Mouse (Mus musculus) thymus, adult 2 months (tissue): ENCODE results near the gene Nampt. TPM values are rescaled to one million over a fixed set of nuclear protein-coding genes. Genes with fewer than 3 reads are reported as not detected.
A peak's percentile ranks its signal among the peaks of the same experiment; 100 is the strongest.

Source experiments
- DNase-seq: peaks from one replicate; pipeline ENCODE4 v3.0.0; 2021
- H3K27ac ChIP-seq: fragments of 200-500 bp; 2 replicates; pipeline ENCODE4 v1.5.1; 2012; ENCODE audit warnings: low read length, control low read depth; ENCODE audit not compliant: control insufficient read depth, insufficient read depth
- H3K27me3 ChIP-seq: fragments of 200-500 bp; 2 replicates; pipeline ENCODE4 v1.6.1; 2012; ENCODE audit warnings: mild to moderate bottlenecking, low read length, moderate library complexity, mixed read lengths; ENCODE audit not compliant: control insufficient read depth, insufficient read depth
- H3K36me3 ChIP-seq: fragments of 200-500 bp; 2 replicates; pipeline ENCODE4 v1.6.1; 2012; ENCODE audit warnings: mild to moderate bottlenecking, low read length, moderate library complexity; ENCODE audit not compliant: control insufficient read depth, insufficient read depth
- H3K4me1 ChIP-seq: fragments of 200-500 bp; replicated peaks from 2 replicates; pipeline ENCODE4 v1.6.1; 2012; ENCODE audit warnings: low read length; ENCODE audit not compliant: control insufficient read depth, insufficient read depth
- H3K4me3 ChIP-seq: fragments of 200-500 bp; 2 replicates; pipeline ENCODE4 v1.5.1; 2012; ENCODE audit warnings: mild to moderate bottlenecking, low read length, control low read depth, moderate library complexity; ENCODE audit not compliant: control insufficient read depth, insufficient read depth
- CTCF ChIP-seq: fragments of 200-500 bp; IDR thresholded peaks from 2 replicates; pipeline ENCODE4 v1.5.1; 2012; ENCODE audit warnings: mild to moderate bottlenecking, control low read depth, low read length, moderate library complexity, borderline replicate concordance; ENCODE audit not compliant: control insufficient read depth, poor library complexity, insufficient read depth; ENCODE audit errors: extremely low read depth
- POLR2A ChIP-seq: fragments of 200-500 bp; IDR thresholded peaks from 2 replicates; pipeline ENCODE4 v1.6.1; 2012; ENCODE audit warnings: mild to moderate bottlenecking, low read length, control low read depth, moderate library complexity; ENCODE audit not compliant: control insufficient read depth, poor library complexity, insufficient read depth; ENCODE audit errors: extremely low read depth
- WGBS: fragments of 180-500 bp; shearing (Covaris S2); methylation state at CpG from one replicate; pipeline ENCODE4 v1.1.7; 2018; 5-methylcytosine and 5-hydroxymethylcytosine counted together
- polyA plus RNA-seq: library from polyadenylated mRNA; depleted of rRNA; stranded (reverse); fragments of >200 nt; gene quantifications from 2 replicates; pipeline ENCODE4 v1.2.3, GENCODE M21; 2012

Nampt gene
- polyA plus RNA-seq, 1 experiment, result 16.7 TPM

DNA sequence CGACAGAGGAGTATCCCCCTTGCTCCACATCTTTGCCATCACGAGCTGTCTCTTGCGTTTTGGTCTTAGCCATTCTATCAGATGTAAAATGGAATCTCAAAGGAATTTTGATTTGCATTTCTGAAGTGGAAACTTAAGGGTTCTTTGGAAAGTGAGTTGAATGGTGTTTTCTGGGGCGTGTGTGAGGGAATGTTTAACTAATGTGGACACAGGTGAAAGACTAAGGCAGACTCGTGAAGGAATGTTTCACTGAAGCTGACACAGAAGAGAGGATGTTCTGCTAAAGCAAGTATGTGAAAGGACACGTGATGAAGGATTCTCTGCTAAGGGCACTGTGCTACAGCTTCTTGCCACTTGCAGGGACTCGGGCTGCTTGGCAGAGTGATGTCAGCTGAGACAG is 18.3 kb upstream of the Nampt start:
- no peak overlapping the region for H3K4me3 ChIP-seq
- TF ChIP-seq CTCF, result no peak
- no peak for TF ChIP-seq POLR2A
- no peaks in the 10 kb centered on the region for H3K36me3 ChIP-seq
- H3K4me1 ChIP-seq, result no peaks in the 10 kb centered on the region
- H3K27me3 ChIP-seq, result no peaks in the 10 kb centered on the region
- H3K27ac ChIP-seq, result no peak overlapping the region
- DNase-seq, result no peak
- 96% methylated on average over 7 of the region's 7 CpGs for WGBS

DNA sequence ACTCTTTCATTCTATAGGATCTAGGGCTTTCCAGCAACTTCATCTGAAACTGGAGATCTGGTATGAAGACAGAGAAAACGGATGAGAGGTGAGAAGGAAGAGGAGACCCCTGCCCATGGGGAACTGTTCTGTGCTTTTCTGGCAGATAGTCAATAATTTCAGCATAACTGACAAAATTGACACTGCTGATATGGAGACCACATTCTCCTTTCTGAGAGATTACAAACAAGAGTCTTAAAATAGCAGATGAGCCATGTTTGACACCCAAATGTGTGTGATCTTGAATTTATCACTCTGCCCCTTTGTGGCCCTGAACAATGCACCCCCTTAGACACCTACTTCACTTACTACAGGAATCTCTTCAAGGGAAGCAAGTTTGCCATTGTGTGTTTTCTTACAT is 13.8 kb upstream of the Nampt start:
- Histone ChIP-seq H3K36me3 (no peaks in the 10 kb centered on the region), H3K27me3 (no peaks in the 10 kb centered on the region), H3K4me3 (no peak overlapping the region), H3K27ac (no peak overlapping the region), H3K4me1 (no peaks in the 10 kb centered on the region)
- DNase-seq, result no peak
- TF ChIP-seq CTCF (no peak), POLR2A (no peak)
- 88% methylated on average over 1 of the region's 1 CpGs for WGBS

DNA sequence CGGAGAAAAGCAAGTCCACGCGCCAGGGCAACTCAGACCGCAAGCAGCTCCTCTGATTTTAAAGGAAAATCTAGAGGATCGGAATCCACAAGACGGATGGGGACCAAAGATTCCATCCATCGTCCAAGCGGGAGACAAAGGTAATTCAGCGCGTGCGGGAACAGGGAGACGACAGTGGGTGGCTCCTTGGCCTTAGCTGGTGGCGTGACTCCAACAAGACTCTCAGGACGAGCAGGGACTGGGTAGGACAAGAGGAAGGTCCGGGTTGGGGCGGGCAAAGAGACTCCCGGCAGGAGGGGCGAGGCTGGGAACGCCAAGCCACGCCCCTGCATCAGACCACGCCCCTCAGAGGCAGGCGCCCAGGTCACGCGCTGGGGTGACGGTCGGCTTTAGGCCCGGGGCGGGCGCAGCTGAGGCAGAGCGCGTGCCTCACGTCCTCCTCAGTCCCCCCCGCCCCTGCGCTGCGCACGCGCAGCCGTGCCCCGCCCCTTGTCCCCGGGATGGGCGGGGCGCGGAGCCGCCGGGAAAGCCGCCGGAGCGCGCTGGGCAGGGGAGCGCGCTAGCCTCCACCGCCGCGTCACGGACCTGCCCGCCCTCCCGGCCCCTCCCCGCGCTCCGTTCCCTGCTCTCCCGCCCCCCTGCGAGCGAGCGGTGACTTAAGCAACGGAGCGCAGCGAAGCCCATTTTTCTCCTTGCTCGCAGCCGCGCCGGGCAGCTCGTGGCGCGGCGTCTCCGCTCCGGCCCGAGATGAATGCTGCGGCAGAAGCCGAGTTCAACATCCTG is 669 bp downstream of the Nampt start:
- no peaks in the 10 kb centered on the region for H3K36me3 ChIP-seq
- H3K27me3 ChIP-seq, result no peaks in the 10 kb centered on the region
- TF ChIP-seq POLR2A (no peak; the same call in none of the 2 replicates), CTCF (peak; percentile 45; the same call in 1 of the 2 replicates)
- peak overlapping the region; percentile 6; the same call in 1 of the 2 replicates for H3K27ac ChIP-seq
- H3K4me1 ChIP-seq, result peaks cover 5% of the 10 kb centered on the region; the same call in 1 of the 2 replicates
- H3K4me3 ChIP-seq, result peak overlapping the region; percentile 92
- under 1% methylated on average over 64 of the region's 80 CpGs for WGBS
- peak; percentile 98 for DNase-seq

DNA sequence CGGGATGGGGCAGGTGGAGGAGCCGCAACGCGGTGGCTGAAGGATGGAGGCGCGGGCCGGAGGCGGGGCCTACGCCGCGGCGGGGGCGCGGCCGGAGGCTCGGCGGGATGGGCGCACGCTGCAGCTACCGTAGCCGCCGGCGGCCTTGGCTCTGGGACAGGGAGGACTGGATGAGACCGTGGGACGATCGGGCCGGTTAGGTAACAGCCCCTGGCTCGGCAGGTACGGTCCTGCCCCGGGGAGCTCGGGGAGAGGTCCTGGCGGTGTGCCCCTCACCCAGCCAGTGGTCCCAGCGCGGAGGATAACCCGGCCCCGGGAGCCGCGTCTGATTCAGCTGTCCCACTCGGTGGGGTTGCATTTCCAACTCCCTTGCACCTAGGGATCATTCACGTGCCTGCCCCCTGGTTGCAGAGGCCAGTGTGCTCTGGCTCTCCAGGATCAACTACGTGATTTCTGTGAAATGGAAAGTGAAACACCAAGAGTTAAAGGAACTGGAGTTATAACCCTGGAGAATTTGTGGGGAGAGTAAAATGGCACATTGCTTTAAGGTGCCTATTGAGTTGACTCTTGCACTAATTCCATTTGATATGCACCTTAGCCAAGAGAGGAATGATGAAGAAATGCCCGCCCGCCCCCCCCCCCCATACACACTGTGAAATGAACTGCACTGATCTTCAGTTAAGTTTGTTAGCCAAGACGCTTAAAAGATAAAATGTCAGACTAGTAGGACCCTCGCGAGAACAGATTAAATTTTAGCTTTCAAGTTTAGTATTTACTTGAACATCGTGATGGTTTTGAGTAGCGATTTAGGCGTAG is 1.6 kb downstream of the Nampt start:
- Histone ChIP-seq H3K4me1 (peaks cover 5% of the 10 kb centered on the region; the same call in 1 of the 2 replicates), H3K4me3 (peak overlapping the region; percentile 92), H3K36me3 (no peaks in the 10 kb centered on the region), H3K27ac (peak overlapping the region; percentile 11; the same call in 1 of the 2 replicates), H3K27me3 (no peaks in the 10 kb centered on the region)
- WGBS, result under 1% methylated on average over 49 of the region's 49 CpGs
- DNase-seq, result peak; percentile 74
- TF ChIP-seq CTCF (no peak), POLR2A (no peak)

DNA sequence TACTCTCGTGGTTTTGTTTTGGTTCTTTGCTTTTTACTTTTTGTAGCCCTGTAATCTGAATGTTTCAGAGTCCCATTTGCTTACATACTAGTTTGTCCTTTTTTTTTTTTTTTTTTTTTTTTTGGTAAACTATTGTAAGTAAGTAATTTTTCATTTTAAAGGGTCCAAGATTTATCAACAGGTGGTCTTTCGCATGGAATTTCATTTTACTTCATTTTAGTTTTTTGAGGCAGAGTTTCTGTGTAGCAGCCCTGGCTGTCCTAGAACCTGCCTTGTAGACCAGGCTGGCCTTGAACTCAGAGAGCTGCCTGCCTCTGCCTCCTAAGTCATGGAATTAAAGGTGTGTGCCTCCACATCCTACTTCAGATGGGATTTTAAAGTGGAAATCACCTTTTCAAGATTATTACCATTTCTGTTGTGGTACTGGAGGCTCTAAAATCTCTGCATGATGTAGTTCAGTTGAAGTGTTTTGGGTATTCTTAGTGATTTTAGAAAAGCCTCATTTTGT is 2.2 kb downstream of the Nampt start:
- peaks cover 5% of the 10 kb centered on the region; the same call in 1 of the 2 replicates for H3K4me1 ChIP-seq
- H3K4me3 ChIP-seq, result no peak overlapping the region
- DNase-seq, result no peak
- no peaks in the 10 kb centered on the region for H3K36me3 ChIP-seq
- no peak overlapping the region for H3K27ac ChIP-seq
- WGBS, result 44% methylated on average over 2 of the region's 2 CpGs
- TF ChIP-seq POLR2A (no peak), CTCF (no peak)
- H3K27me3 ChIP-seq, result no peaks in the 10 kb centered on the region

DNA sequence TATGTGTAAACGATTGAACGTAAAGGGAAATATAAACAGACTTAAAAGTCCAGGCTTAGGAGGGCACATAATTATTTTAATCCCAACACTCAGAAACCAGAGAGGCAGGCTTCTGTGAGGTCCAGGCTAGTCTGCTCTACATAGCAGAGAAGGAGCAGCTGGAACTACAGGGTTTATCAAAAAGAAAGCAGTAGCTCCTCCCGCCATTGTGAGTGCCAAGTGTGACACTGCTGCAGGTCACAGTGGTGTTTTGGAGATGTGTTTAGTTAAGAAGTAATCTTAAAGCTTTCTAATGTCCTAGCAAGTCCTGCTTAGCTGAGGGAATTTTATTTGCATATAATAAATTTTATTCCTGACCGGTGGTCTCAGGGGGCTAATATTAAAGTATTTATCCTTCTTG is 2.7 kb downstream of the Nampt start:
- no peaks in the 10 kb centered on the region for H3K27me3 ChIP-seq
- TF ChIP-seq CTCF (no peak), POLR2A (no peak)
- no peaks in the 10 kb centered on the region for H3K36me3 ChIP-seq
- H3K27ac ChIP-seq, result no peak overlapping the region
- DNase-seq, result no peak
- H3K4me1 ChIP-seq, result peaks cover 5% of the 10 kb centered on the region; the same call in 1 of the 2 replicates
- no peak overlapping the region for H3K4me3 ChIP-seq
- 90% methylated on average over 4 of the region's 4 CpGs for WGBS
